Mouse (Mus musculus) CD8-positive naive resting alpha-beta T cell, adult 2 months (primary cell): ENCODE data around the gene Gpr162.
"Not testable (repeated sequence)": the region's sequence is repeated elsewhere in the genome, so short reads cannot be mapped to it uniquely, and the experiment has no call there.

Experiments
- DNase-seq, 2 experiments: peaks; one replicate each; pipeline ENCODE4 v3.0.0; 2022; ENCODE audit warnings: low read depth in 2 of 2, low spot score in 2 of 2

Gpr162 gene

DNA sequence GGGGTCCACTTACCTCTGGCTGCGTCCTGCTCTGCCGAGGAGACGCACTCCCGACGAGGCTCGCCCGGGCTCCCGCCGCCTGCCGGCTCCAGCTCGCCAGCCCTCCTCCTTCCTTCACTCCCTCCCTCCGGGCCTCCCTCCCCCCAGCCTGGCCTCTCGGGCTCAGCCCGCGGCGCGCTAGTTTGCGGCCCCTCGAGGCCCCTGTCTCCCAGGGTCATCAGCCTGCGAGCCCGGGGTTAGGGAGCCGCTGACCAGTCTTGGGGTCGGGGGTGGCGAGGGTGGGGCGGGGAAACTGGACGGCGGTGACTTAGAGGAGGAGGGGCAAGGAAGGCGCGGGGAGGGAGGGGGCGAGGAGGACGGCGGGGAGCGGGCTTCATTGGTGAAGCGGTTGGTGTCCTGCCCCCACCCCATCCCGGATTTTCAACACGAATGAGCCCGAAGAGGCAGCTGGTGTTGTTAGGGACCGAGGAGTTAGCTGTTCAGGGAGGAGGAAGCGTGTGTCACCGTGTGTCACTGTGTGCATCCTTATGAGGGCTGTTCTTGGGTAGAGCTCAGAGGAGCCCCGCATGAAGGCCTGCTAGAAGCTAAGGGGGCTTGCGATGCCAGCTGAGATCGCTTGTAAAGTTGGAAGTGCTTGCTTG, at the start of gene Gpr162:
Gpr162 (minus strand) TSS at position 326 of the 641 bp plus-strand sequence.
- DNase-seq, result no peak

DNA sequence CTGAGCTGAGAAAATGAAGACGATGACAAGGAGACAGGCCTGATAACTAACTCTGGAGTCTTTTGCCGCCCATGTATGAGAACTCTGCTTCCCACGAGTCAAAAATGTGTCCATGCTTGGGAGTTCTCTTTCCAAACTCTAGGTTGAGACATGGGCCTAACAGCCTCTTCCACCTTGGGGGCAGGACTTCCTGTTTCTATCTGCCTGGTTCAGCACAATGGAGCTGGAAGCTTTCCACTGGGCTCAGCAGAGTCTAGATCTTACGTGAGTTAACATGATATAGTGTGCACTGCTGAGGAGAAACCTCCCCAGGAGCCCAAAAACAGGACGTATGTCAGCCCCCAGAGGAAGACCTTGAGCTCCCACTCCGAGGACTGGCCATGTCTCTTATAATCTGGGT, 49.4 kb upstream of the Gpr162 start:
- no peak for DNase-seq

DNA sequence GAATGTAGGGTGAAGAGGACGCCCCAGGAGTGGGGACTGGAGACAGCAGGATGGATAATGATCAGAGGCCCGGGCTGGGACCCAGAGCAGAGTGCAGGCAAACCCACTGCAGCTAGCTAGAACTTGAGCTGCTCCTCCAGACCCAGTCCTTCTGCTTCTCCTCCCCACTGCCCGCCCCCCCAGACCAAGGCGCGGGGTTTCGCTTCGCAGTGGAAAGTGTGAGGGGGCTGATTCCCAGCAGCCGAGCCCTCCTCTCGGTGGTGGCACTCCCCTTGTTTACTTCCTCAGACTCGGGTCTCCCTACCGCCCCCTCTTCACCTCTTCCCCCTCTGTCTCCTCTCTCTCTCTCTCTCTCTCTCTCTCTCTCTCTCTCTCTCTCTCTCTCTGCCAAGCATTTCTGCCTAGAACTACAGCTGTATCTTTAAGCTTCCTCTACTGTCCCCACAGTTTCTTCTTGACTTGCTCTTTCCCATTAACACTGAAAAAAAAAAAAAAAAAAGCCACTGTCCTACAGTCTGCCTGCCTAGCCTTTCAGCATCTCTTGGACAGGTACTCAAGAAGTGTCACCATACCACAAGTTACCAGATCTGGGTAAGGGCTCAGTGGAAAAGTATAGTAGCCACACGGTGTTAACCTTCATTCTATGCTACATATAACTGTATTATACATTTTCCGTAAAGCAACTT, 47.9 kb upstream of the Gpr162 start, which contains the start of gene Lag3:
Lag3 (minus strand) TSS at position 173 of the 686 bp plus-strand sequence.
- DNase-seq, result no peak

DNA sequence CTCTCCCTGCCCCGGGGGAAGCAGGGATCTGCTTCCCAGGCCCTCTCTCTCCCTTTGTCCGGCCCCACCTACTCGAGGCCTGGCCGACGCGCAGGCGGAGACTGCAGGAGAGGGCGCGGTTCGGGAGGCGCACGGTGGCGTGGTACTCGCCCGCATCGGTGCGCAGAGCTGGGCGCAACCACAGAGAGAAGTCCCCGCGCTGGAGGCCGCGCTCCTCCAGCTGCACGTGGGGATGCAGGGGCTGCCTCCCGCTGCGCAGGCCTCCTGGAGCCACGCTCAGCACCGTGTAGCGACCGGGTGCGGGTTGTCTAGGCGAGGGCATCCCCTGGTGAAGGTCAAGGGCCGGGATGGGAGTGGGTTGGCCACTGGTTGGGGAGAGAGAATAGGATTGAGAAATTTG, 46.2 kb upstream of the Gpr162 start:
- DNase-seq, result no peak

DNA sequence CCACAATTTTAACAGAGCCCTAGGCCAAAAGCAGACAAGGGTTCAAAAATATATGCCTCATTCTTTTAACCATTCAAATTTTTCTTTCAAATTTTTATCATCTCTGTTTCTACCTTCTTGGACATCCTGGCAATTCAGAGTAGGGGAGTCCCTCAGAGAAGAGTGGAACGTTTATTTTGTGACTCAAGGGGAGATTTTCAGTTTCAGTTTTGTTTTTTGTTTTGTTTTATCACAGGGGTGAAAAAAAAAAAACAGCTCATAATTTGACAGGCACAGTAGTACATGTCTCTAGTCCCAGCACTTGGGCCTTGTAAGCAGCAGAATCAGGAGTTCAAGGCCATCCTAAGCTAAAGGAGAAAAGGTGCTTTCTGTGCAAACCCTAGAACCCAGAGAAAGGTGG, 44.0 kb upstream of the Gpr162 start:
- DNase-seq, result no peak

DNA sequence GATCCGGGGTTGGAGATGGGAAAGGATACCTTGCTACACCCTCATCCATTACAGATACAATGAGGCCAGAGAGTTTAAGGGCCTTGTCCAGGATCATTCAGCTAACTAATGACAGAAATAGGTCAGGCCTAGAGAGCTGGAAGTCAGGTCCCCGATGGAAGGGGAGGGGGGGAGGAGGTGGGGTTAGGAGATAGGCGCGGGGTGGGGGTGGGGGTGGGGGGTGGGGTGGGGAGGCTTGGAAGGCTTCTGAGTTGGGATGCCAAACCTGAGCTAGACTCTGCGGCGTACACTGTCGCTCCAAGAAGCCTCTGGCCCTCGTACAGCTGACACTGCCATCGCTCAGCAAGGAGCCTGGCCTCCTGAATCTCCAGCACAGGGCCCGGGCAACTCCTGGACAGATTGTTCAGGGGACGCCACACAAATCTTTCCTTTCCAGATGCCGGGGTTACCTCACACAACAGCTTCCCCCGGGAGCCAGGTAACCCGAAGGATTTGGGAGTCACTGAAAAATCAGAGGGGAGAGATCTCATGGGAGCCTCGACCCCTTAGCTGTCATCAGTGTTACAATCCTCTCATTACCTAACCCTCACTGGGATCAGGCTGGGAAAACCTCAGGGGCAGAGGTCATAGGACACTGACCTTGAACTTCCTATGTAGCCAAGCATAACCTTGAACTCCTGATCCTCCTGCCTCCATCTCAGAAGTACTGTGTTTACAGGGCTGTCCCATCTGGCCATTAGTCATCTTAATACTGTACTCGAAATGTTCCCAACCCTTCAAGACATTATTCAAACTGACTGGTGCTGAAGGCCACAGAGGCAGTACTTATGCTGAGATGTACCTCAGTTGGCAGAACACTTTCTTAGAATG, 41.4 kb upstream of the Gpr162 start:
- DNase-seq, result no peak

DNA sequence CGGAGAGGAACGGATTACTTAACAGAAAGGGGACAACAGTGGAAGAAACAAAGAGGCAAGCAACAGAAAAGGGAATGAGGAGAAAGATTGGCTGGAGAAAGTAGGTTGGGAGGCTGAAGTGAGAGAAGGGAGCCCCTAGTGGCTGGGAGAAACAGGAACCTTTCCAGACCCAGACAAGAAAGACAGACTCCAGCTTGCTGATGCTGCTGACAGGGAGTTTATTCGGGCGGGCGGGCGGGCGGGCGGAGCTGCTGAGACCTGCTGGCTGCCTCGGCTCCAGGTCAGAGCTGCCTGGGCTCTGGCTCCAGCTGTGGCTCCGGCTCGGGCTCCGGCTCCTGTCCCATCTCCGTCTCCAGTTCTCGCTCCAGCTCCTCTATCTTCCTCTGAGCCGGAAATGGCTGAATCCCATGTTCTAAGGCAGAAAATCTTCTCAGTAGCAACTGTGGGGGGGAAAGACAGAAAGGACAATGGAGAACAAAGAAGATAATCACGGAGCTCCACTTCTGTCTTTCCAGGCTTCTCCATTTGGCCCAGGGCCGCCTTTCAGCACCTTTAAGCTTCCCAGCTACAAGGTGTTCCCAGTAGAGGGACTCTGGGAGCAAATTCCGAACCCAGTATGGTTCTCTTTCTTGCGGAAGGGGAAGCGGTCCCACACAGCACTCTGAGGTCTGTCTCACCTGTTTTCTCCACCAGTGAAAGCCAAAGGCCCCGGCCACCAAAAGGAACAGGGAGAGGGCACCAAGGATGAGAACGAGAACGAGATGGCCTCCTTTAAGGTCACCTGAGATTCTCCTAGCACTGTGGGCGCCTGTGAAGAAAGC, 40.6 kb upstream of the Gpr162 start:
- peak in 1 of 2 experiments; percentile 24 for DNase-seq

DNA sequence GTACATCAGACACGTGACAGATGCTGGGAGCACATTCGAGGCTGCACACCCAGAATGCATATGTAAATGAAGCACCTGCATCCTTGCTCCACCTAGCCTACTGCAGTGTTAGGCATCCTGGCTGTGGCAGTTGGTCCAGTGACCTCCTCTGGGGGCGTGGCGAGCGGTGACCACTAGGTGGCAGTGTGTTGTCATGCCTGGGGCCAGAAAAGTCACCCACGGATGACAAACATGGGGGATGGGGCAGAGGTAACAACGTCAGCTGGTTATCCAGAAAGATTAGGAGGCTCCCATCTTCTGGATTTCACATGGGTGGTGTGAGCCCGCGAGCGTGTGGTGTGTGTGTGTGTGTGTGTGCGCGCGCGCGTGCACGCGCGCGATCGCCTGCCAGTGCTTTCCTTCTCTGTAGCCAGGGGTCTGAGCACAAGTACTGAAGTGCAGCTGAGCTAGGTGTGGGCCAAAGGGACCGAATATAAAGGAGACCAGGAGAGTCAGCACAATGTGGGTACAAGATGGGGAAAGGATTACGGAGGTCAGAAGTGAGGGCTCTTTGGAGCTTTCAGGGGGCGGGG, 39.9 kb upstream of the Gpr162 start:
- DNase-seq, result peak; percentile 93 to 96

DNA sequence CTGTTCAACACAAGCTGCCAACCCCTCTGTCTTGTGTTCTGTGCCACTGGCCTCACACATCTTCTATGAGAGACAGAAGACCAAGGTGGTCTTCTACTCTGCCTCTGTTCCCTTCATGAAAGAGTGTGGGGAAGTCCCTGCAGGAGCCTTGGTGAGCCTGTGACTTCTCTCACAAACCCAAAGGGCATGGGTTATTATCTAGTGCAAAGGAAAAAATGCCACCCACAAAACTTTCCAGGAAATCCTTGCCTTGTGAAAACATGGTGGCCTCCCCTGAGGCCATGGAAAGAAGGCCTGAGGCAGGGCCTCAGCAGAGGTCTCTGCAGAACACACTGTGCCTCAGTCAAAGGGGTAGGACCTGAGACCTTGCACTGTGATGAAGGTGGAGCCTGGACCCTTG, 38.1 kb upstream of the Gpr162 start:
- no peak for DNase-seq

DNA sequence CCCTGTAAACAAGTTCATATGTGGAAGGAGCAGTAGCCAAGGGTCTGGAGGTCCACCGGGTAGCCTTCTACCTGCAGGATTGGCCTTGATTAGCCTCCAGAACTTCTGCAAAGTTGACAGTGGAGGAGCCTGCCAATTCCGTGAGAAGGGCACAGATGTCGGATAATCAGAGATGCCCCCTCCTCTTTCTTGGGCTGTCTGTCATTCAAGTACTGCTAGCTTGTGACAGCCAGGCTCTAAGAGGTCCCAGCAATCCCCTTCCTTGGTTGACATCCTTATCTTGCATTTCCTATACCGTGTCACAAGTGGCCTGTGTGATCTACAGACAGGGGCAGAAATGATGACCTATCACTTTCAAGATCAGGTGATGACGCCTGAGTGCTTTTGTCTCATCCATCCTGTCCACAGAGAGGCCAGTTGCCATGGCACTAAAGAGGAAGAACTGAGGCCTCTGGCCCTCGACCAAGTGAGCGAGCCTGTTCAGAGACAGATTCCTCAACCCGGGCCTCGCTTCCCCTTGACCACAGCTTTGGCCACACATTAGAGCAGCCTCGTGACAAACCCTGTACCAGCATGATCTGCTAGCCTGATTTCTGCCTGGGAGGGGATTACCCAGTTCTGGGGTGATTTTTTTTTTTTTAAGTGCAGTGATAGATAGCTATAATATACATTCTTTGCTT, 37.2 kb upstream of the Gpr162 start:
- DNase-seq, result no peak

DNA sequence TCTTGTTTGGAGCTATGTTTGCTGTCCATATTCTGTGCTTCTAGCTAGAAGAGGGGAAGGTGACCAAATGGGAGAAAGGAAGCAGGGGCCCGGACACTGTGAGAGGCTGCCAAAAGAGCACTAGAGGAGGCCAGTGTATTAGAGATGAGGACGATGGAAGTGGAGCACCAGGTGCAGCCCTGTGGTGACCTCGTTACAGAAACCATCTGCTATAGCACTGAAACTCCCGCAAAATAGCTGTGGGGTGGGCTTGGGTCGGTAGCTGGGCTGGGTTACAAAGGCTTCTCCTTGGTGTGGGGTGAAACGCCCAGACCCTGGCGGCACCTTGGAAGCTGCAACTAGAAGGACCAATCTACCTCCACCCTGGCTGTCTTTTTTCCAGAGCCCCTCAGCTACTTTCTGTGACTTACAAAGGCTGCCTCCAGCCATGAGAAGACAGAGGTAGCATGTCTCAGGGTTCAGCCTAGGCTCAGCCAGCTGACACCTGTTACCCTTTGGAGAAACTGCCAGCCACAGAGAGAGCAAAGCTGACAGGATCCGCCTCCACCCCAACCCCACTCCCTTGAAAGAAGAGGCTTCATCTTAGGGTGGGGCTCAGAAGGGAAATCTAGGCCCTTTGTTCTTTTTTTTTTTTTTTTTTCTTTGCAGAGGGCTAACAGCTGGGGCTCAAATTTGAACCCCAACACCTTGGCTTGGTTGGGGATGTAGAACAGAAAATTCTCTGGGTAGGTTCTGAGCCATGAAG, 36.4 kb upstream of the Gpr162 start:
- peak in 1 of 2 experiments; percentile 21 for DNase-seq

DNA sequence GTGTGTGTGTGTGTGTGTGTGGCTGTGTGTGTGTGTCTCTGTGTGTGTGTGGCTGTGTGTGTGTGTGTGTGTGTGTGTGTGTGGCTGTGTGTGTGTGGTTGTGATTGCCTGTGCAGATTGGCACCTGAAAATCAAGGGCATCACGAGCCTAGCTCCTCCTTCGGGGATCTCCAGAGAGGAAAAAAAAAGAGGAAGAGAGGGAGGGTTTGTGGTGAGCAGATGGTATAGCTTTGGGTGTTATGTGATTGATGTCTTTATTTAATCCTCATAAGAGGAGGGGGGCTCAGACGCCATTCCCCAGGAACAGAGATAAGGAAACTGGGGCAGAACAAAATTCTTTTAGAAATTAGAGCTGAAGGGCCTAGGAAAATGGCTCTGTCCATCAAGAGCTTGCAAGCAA, 34.6 kb upstream of the Gpr162 start:
- no peak for DNase-seq

DNA sequence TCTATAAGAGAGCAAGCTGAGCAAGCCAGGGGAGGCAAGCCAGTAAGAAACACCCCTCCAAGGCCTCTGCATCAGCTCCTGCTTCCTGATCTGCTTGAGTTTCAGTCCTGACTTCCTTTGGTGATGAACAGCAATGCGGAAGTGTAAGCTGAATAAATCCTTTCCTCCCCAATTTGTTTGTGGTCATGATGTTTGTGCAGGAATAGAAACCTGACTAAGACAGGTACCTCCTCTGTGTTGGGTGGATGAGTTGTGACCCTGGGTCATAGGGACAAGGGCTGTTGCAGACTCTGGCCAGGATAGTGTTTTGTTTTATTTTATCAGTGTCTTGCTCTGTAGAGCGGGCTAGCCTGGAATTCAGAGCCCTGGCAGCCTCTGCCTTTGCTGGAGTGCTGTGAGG, 30.3 kb upstream of the Gpr162 start:
- not testable (repeated sequence) for DNase-seq

DNA sequence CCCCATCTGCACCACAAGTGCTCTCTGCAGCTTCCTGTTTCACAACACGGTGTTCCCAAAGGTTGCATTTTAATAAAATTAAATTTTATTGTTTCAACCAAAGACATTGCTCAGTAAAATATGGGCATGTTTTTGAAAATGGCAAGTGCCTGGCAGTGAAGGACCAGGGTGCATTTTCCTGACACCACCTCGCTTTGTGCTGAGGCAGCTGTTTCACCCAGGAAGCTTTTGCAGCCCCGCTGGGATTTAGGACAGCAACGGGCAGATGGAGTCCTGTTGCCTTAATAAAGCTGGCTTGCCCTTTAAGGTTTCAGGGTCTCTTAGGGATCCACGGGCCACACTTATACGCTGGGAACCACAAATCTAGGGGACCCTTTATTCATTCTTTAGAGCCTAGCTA, 27.2 kb upstream of the Gpr162 start:
- DNase-seq, result no peak

DNA sequence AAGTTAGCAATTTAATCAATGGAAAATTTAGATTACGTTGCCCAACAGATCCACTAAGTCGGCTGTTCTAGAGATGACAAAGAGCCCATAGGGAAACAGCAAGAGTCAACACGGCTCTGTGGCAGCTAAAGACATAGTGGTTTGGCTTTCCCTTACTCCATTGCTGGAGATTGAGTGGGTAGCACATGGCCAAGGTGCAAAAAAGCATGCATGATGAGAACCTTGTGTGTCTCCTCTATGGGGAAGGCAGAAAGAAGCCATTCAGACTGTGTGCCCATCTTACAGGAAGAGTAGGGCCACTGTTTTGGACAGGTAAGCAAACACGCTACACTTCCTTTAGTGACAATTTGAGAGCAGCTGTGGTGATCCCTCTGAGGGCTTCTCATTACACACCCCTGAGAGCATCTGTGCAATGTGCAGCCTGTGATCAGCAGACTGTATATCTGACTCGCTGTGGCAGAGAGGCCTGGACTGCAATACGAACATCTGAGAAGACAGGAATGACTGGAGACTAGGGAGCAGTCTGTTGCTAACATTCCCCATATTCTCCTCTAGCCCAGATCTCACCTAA, 24.9 kb upstream of the Gpr162 start:
- no peak for DNase-seq

DNA sequence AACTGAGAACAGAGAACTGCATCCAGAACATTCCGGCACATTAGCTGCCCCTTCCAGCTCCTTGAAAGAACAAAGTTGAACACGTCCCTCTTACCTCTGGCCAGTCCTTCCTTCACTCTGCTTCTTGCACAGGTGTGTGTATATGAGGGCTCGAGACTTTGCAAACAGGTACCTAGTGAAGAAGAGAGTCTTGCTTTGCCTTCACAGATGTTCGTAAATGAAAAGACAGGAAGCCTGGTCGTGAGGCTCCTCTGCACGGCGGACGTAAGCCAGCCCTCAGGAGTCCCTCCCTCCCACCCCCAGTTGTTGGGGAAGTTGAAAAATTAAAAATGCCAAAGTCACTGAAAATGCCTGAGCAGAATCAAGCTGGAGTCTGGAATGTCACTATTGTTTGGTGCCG, 24.2 kb upstream of the Gpr162 start, which contains the start of gene Cd4:
Cd4 (minus strand) TSS at position 236 of the 400 bp plus-strand sequence.
- no peak for DNase-seq

DNA sequence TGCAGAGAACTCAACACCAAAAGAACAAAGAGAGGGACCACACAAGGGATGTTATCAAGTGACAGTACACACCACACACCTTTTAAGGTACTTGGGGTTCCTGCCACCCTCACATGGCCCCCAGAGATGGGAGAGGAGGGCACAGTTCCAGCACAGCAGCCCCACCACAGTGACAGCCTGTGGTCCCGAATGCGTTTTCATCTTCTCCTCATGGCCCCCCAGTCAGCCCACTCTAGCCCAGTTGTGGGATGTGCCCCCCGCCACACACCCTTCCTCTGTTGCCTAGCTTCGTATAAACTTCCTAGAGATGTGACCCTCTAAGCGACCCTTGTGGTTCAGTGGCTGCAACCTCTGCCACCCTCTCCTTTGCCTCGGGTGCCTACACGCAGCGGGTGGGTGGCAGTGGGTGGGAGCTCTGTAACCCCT, 22.2 kb upstream of the Gpr162 start:
- DNase-seq, result peak; percentile 59 to 62

DNA sequence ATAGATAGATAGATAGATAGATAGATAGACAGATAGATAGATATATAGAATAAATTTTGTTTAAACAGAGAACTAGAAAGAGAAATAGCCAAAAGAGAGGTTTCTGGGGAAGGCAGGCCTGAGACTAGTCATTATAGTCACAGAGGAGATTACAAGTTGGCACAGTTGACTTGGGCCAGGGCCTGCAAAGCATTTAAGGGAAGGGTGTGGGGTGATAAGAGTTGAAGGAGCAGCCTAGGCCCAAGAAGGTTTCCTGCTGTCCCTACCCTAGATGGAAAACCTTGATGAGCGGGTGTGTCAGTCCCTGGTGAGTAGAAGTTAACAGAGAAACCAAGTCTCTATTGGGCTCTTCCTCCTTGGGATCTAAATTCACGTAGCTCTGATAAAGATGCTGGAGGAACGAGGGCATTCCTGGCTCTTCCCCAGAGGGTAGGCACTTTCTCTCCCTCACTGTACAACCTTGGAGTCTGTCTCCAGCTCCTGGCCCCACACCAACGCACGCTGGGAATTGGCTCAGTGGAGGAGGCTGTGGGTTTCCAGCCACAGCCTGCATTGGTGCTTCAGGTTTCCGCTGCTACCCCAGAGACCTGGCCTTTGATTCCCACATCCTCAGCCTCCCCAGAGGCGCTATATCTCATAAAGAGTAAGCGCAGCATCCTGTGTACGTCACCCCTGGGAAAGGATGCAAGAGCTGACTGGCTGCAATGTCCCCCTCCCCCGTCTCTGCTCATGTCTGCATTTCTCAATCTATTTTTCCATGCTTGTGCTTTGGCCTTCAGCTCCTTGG, 21.1 kb upstream of the Gpr162 start:
- DNase-seq, result peak; percentile 52 to 69
